Mouse (Mus musculus): Measurements from ENCODE around the gene Kcp. TPM values are rescaled to one million over a fixed set of nuclear protein-coding genes. Genes with fewer than 3 reads are reported as not detected.

Kcp gene
- 1 to 10 TPM; 4.4 to 4.6 TPM for total RNA-seq (2021)

DNA sequence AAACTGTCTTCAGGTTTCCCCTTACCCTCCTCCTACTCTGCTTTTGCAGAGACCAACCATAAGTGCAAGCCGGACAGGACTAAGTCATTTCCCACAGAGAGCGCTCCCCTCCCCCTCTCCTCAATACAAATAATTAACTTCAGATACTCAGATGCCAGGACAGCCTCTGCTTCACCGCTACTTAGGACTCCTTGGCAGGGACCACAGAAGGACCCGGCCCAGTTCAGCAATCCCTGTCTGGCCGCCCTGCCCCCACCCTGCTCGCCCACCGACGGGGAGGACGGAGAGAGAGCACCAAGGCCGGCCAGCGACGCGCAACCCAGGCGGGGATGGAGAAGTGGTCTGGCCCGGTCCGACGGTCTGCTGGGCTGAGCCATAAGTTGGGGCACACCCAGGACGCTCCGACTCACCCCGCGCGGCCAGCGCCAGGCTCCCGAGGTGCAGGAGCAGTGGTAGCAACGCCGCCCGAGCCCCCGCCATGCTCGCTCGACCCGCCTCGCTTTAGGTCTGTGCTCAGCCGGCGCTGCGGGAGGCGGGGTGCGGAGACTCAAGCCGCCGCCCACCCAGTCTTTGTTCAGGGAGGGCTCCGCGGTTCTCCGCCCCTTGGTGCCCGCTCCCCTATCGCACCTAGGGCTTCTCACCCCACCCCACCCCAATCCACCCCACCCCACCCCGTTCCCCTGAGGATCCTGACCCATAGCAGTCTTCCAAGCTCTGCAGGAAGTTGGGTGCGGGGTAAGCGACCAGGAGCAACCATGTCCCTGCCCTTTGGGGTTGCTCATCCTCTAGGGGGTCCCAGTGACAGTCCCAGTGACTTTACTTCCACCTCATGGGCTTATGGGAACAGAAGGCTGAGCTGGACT, at the start of gene Kcp:
Kcp (minus strand) TSS at position 506 of the 863 bp plus-strand sequence.
- no peak for DNase-seq (ENCODE audit: low spot score)
- intact Hi-C loops (cut with DNase I), result no loop called here

GRCm38 (mm10) chr6:29557112-29557511, 49.4 kb upstream of the Kcp start:
- intact Hi-C loops (cut with DNase I), result no loop called here
- no peak for DNase-seq (ENCODE audit: low spot score)

DNA sequence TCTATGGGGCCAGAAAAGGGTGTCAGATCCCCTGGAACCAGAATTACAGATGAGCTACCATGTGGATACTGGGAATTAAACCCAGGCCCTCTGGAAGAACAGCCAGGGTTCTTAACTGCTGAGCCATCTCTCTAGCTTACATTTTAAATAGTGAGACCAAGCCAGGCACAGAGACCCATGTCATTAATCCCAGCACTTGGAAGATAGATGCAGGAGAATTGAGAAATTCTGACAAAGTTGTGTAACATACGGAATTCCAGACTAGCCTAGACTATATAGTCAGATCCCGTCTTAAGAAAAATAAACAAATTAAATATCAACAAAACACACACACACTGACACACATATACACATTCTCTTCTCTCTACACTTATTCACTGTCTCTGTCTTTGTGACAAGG, 44.8 kb upstream of the Kcp start:
- intact Hi-C loops (cut with DNase I), result no loop called here
- DNase-seq (ENCODE audit: low spot score), result no peak

DNA sequence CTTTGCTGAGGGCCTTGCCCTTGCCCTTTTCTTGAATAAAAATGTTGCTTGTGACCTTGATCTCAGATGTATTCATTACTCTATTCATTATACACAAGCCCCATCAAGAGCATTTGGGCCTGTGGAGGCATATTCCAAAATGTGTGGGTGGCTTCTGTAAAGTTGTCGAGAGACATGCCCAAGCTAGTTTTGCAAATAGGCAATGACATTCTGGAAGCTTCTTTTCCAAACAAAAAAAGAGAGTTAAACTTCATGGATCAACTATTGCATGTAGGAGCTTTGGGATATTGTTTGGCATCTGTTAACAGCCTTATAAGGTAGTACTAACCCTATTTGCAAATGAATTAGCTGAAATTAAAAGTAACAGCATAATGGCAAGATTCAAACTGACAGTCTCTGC, 40.3 kb upstream of the Kcp start:
- intact Hi-C loops (cut with DNase I), result no loop called here
- no peak for DNase-seq (ENCODE audit: low spot score)

- DNase-seq (ENCODE audit: low spot score), result no peak
- intact Hi-C loops (cut with DNase I), result no loop called here
These were observed 39.8 kb upstream of the Kcp start for GRCm38 (mm10) chr6:29547582-29547981.

DNA sequence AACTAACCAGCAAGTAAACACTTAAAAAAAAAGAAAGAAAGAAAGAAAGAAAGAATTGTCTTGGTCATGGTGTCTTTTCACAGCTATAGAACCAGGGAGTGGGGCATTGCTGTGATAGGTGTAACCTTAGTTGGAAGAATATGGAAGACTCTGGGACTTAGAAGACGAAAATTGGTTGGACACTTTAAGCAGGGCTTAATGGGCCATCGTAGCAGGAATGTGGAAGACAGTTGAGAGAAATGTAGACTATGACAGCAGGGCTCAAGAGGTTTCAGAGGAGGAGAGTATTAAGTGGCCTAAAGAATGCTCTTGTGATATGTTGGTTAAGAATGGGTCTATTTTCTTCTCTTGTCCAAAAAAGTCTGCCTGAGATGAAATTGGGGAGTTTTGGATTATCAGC, 37.9 kb upstream of the Kcp start:
- no peak for DNase-seq (ENCODE audit: low spot score)
- intact Hi-C loops (cut with DNase I), result no loop called here

GRCm38 (mm10) chr6:29540956-29541355, 33.2 kb upstream of the Kcp start:
- intact Hi-C loops (cut with DNase I), result no loop called here
- no peak for DNase-seq (ENCODE audit: low spot score)

GRCm38 (mm10) chr6:29540223-29540622, 32.5 kb upstream of the Kcp start:
- intact Hi-C loops (cut with DNase I), result no loop called here
- DNase-seq (ENCODE audit: low spot score), result no peak

DNA sequence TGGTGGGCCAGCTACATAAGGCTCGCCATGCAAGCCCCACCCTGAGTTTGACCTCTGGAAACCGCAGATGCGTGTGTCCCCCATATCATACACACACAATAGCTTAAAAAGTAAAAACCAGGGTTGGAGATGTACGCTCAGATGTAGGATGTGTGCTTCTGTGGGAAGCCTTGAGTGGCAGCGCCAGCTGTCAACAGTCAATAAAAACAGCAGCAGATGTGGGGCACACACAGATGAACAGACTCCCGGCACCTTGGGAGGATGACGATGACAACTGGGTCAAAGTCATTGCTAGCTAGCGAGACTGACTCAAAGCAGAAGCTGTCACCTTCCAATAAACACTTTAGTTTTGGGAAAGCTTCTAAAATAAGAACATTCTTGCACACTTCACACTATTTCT, 31.8 kb upstream of the Kcp start:
- DNase-seq (ENCODE audit: low spot score), result no peak
- intact Hi-C loops (cut with DNase I), result no loop called here

GRCm38 (mm10) chr6:29537221-29537620, 29.5 kb upstream of the Kcp start:
- intact Hi-C loops (cut with DNase I), result no loop called here

DNA sequence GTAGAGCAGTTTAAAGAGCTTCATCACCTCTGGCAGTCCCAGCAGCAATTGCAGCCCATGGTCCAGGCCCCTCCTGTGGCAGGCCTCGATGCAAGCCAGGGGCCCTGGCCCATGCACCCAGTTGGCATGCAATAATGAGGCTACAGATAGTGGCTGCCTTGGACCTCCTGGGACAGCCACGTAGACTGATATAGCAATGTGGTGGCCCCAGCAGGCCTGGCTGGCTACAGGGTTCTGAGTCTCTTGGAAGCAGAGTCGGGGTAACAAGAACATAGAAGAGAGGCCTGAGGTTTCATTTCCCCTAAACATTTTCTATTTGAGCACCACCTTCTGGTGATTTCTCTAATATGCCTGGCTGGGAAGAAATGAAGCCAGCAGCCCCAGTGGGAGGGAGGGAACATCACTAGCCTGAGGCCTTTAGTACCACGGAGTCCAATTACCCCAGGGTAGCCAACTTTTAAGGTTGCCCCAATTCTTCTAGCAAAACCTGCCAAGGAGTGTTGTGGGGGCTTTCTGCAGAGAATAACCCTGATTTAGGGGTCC, 29.0 kb upstream of the Kcp start:
- intact Hi-C loops (cut with DNase I), result no loop called here
- no peak for DNase-seq (ENCODE audit: low spot score)

More at GRCm38 (mm10) chr6:29537221-29537620, 29.5 kb upstream of the Kcp start:
- DNase-seq (ENCODE audit: low spot score), result no peak

DNA sequence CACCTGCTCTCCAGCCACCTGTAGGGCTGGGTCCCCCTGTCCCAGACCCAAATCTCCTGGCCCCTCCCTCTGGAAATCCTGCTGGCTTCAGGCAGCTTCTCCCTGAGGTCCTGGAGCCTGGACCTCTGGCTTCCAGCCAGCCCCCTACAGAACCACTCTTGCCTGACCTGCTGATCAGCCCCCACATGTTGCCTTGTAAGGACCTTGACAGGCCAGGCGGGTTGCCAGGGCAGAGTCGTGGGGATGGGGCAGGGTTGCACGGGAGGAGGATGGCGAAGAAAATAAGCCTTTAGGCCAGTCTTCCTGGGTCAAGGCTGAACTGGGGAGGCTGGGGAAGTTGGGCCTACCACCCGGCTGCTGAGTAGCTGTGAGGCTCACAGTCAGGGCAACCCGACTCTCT, 27.6 kb upstream of the Kcp start:
- no peak for DNase-seq (ENCODE audit: low spot score)
- intact Hi-C loops (cut with DNase I), result no loop called here

- no peak for DNase-seq (ENCODE audit: low spot score)
- intact Hi-C loops (cut with DNase I), result no loop called here
These were observed 22.3 kb upstream of the Kcp start for GRCm38 (mm10) chr6:29530050-29530449.

DNA sequence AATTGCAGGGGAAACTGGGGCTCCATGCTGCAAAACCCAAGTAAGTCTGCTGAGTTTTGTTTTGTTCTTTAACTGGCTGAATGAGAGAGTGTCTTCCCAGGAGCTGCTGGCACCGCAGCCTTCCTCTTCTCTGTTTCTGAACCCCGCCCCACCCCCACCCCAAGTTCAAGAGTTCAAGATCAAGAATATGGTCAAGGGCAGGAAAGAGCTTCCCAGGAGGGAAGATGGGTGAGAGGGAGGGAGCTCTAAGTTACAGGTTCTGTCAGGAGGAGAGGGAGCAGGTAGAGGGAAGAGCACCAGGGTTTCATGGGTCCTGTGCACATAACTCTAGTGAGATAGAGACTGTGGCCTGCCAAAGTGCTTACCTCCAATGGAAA, 21.7 kb upstream of the Kcp start:
- intact Hi-C loops (cut with DNase I), result no loop called here
- no peak for DNase-seq (ENCODE audit: low spot score)

GRCm38 (mm10) chr6:29528561-29529443, 21.1 kb upstream of the Kcp start:
- DNase-seq (ENCODE audit: low spot score), result no peak
- intact Hi-C loops (cut with DNase I), result no loop called here

DNA sequence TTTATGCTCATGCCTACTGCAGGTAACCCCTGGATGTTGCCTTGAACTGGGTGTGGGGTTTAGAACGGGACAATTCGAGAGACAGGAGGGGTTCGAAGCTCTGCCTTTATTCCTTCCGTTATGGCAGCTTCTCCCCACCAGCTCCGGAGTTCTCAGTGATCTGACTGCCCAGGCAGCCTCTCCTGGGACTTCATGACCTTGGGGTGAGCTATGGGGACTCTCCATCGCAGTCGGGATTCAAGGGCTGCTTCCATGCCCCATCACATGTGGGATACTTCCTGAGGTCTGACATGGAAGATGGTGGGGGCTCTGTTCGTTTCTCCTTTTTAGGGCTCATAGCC, 20.4 kb upstream of the Kcp start:
- intact Hi-C loops (cut with DNase I), result no loop called here
- no peak for DNase-seq (ENCODE audit: low spot score)

GRCm38 (mm10) chr6:29527361-29528164, 19.8 kb upstream of the Kcp start:
- DNase-seq (ENCODE audit: low spot score), result no peak
- intact Hi-C loops (cut with DNase I), result no loop called here

- DNase-seq (ENCODE audit: low spot score), result no peak
- intact Hi-C loops (cut with DNase I), result no loop called here
These were observed 18.8 kb upstream of the Kcp start, which contains the start of gene Irf5 for GRCm38 (mm10) chr6:29526281-29527251. Gene Irf5 (plus strand): TSS chr6:29526625.

DNA sequence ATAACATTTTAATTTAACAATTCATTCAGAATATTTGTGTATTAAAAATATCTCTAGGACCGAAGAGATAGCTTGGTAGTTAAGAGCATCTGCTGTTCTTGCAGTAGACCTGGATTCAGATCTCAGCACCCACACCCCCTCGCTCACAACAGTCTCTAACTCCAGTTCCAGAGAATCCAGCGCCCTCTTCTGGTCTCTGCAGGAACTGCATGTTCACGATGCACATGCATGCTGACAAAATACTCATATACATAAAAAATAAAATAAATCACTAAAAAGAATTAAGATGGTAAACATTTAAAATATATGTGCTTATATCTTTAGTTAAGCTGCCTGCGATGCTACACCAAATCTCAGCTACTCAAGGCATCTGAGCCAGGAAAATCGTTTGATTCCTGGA, 17.5 kb upstream of the Kcp start:
- intact Hi-C loops (cut with DNase I), result no loop called here
- DNase-seq (ENCODE audit: low spot score), result no peak
